Mouse (Mus musculus): ENCODE measurements around the gene Igfbp3.

Gene Igfbp3

GRCm38 (mm10) chr11:7213501-7214341, at the start of gene Igfbp3:
Igfbp3 (minus strand) TSS chr11:7213923.
- peak; percentile 77 for DNase-seq

- DNase-seq = no peak
Observed at GRCm38 (mm10) chr11:7250870-7251269, 37.1 kb upstream of the Igfbp3 start.

GRCm38 (mm10) chr11:7250415-7250814, 36.7 kb upstream of the Igfbp3 start:
- DNase-seq = no peak

- no peak for DNase-seq
Observed at GRCm38 (mm10) chr11:7244782-7245181, 31.1 kb upstream of the Igfbp3 start.

- no peak for DNase-seq
Observed at GRCm38 (mm10) chr11:7239041-7239740, 25.5 kb upstream of the Igfbp3 start.

GRCm38 (mm10) chr11:7238546-7238945, 24.8 kb upstream of the Igfbp3 start:
- no peak for DNase-seq

GRCm38 (mm10) chr11:7237712-7238111, 24.0 kb upstream of the Igfbp3 start:
- DNase-seq = no peak

- DNase-seq = no peak
Observed at GRCm38 (mm10) chr11:7236751-7237150, 23.0 kb upstream of the Igfbp3 start.

GRCm38 (mm10) chr11:7234981-7235609, 21.4 kb upstream of the Igfbp3 start:
- no peak for DNase-seq

- DNase-seq = no peak
Observed at GRCm38 (mm10) chr11:7234436-7234835, 20.7 kb upstream of the Igfbp3 start.

- no peak for DNase-seq
Observed at GRCm38 (mm10) chr11:7233333-7233732, 19.6 kb upstream of the Igfbp3 start.

- DNase-seq = no peak
Observed at GRCm38 (mm10) chr11:7231958-7232357, 18.2 kb upstream of the Igfbp3 start.

- DNase-seq = no peak
Observed at GRCm38 (mm10) chr11:7230000-7230399, 16.3 kb upstream of the Igfbp3 start.

GRCm38 (mm10) chr11:7228107-7228506, 14.4 kb upstream of the Igfbp3 start:
- no peak for DNase-seq

GRCm38 (mm10) chr11:7226810-7227550, 13.3 kb upstream of the Igfbp3 start:
- no peak for DNase-seq

- DNase-seq = no peak
Observed at GRCm38 (mm10) chr11:7226200-7226599, 12.5 kb upstream of the Igfbp3 start.

GRCm38 (mm10) chr11:7221826-7222225, 8.1 kb upstream of the Igfbp3 start:
- peak; percentile 33 for DNase-seq

GRCm38 (mm10) chr11:7215703-7216102, 2.0 kb upstream of the Igfbp3 start:
- DNase-seq = peak; percentile 69

- DNase-seq = peak; percentile 72
Observed at GRCm38 (mm10) chr11:7214761-7215160, 1.0 kb upstream of the Igfbp3 start.

- DNase-seq = no peak
Observed at GRCm38 (mm10) chr11:7214342-7214660, 578 bp upstream of the Igfbp3 start.

GRCm38 (mm10) chr11:7213161-7213500, 592 bp downstream of the Igfbp3 start:
- DNase-seq = no peak

- peak; percentile 14 for DNase-seq
Observed at GRCm38 (mm10) chr11:7212126-7212798, 1.5 kb downstream of the Igfbp3 start.

GRCm38 (mm10) chr11:7211211-7211610, 2.5 kb downstream of the Igfbp3 start:
- peak; percentile 52 for DNase-seq
